Mouse (Mus musculus): ENCODE data around the gene Pax3. TPM values are rescaled to one million over a fixed set of nuclear protein-coding genes. Genes with fewer than 3 reads are reported as not detected.
A peak's percentile ranks its signal among the peaks of the same experiment; 100 is the strongest.

Pax3 gene
- total and polyA plus RNA-seq, 2 experiments from 2014 or later: 0.19 to 0.40 TPM

- no peak overlapping the region for H3K4me2 ChIP-seq (ENCODE audit: low read depth)
- H3K27ac ChIP-seq (ENCODE audit: low read depth, low read length): no peak overlapping the region
- no peak for TF ChIP-seq CTCF (IDR thresholded peaks at IDR 0.05; ENCODE audit: low read depth)
- H3K27me3 ChIP-seq (ENCODE audit: insufficient read depth, low read length): peaks cover 94% of the 10 kb centered on the region
- peak; percentile 35 for DNase-seq
- H3K9me3 ChIP-seq (ENCODE audit: low read length): no peaks in the 10 kb centered on the region
- WGBS: 2% methylated on average over 20 of the region's 20 CpGs
- no peak overlapping the region for H3K9ac ChIP-seq
- H3K36me3 ChIP-seq (ENCODE audit: insufficient read depth): no peaks in the 10 kb centered on the region
- H3K4me1 ChIP-seq (ENCODE audit: insufficient read depth): no peaks in the 10 kb centered on the region
- no peak overlapping the region for H3K4me3 ChIP-seq (ENCODE audit: low read depth, low read length)
- no peak for ATAC-seq
Measured at GRCm38 (mm10) chr1:78193465-78193991, 3.4 kb downstream of the Pax3 start.

GRCm38 (mm10) chr1:78192746-78193464 is 4.0 kb downstream of the Pax3 start:
- H3K4me1 ChIP-seq (ENCODE audit: insufficient read depth): no peaks in the 10 kb centered on the region
- no peaks in the 10 kb centered on the region for H3K9me3 ChIP-seq (ENCODE audit: low read length)
- no peak overlapping the region for H3K4me3 ChIP-seq (ENCODE audit: low read depth, low read length)
- H3K4me2 ChIP-seq (ENCODE audit: low read depth): no peak overlapping the region
- no peak overlapping the region for H3K9ac ChIP-seq
- 13% methylated on average over 20 of the region's 20 CpGs for WGBS
- peaks cover 94% of the 10 kb centered on the region for H3K27me3 ChIP-seq (ENCODE audit: insufficient read depth, low read length)
- no peak for TF ChIP-seq CTCF (IDR thresholded peaks at IDR 0.05; ENCODE audit: low read depth)
- H3K27ac ChIP-seq (ENCODE audit: low read depth, low read length): no peak overlapping the region
- DNase-seq (no peak), ATAC-seq (no peak)
- no peaks in the 10 kb centered on the region for H3K36me3 ChIP-seq (ENCODE audit: insufficient read depth)

- Histone ChIP-seq H3K36me3 (ENCODE audit: insufficient read depth) (no peaks in the 10 kb centered on the region), H3K9ac (no peak overlapping the region), H3K27me3 (ENCODE audit: insufficient read depth, low read length) (peaks cover 94% of the 10 kb centered on the region), H3K4me1 (ENCODE audit: insufficient read depth) (no peaks in the 10 kb centered on the region), H3K27ac (ENCODE audit: low read depth, low read length) (no peak overlapping the region), H3K9me3 (ENCODE audit: low read length) (no peaks in the 10 kb centered on the region), H3K4me3 (ENCODE audit: low read depth, low read length) (no peak overlapping the region), H3K4me2 (ENCODE audit: low read depth) (no peak overlapping the region)
- DNase-seq: no peak
- WGBS: 27% methylated on average over 19 of the region's 19 CpGs
- no peak for TF ChIP-seq CTCF (IDR thresholded peaks at IDR 0.05; ENCODE audit: low read depth)
- ATAC-seq: no peak
Measured at GRCm38 (mm10) chr1:78192217-78192735, 4.7 kb downstream of the Pax3 start.

GRCm38 (mm10) chr1:78191761-78192160 is 5.2 kb downstream of the Pax3 start:
- 51% methylated on average over 1 of the region's 1 CpGs for WGBS
- H3K27me3 ChIP-seq (ENCODE audit: insufficient read depth, low read length): peaks cover 94% of the 10 kb centered on the region
- H3K9ac ChIP-seq: no peak overlapping the region
- DNase-seq: no peak
- ATAC-seq: no peak
- H3K4me2 ChIP-seq (ENCODE audit: low read depth): no peak overlapping the region
- no peak for TF ChIP-seq CTCF (IDR thresholded peaks at IDR 0.05; ENCODE audit: low read depth)
- no peak overlapping the region for H3K27ac ChIP-seq (ENCODE audit: low read depth, low read length)
- H3K4me3 ChIP-seq (ENCODE audit: low read depth, low read length): no peak overlapping the region
- H3K9me3 ChIP-seq (ENCODE audit: low read length): no peaks in the 10 kb centered on the region
- no peaks in the 10 kb centered on the region for H3K4me1 ChIP-seq (ENCODE audit: insufficient read depth)
- H3K36me3 ChIP-seq (ENCODE audit: insufficient read depth): no peaks in the 10 kb centered on the region

GRCm38 (mm10) chr1:78191331-78191730 is 5.6 kb downstream of the Pax3 start:
- no peak for TF ChIP-seq CTCF (IDR thresholded peaks at IDR 0.05; ENCODE audit: low read depth)
- DNase-seq (no peak), ATAC-seq (no peak)
- H3K4me3 ChIP-seq (ENCODE audit: low read depth, low read length): no peak overlapping the region
- no peak overlapping the region for H3K4me2 ChIP-seq (ENCODE audit: low read depth)
- H3K4me1 ChIP-seq (ENCODE audit: insufficient read depth): no peaks in the 10 kb centered on the region
- H3K9ac ChIP-seq: no peak overlapping the region
- H3K27ac ChIP-seq (ENCODE audit: low read depth, low read length): no peak overlapping the region
- 71% methylated on average over 1 of the region's 1 CpGs for WGBS
- peaks cover 91% of the 10 kb centered on the region for H3K27me3 ChIP-seq (ENCODE audit: insufficient read depth, low read length)
- no peaks in the 10 kb centered on the region for H3K36me3 ChIP-seq (ENCODE audit: insufficient read depth)
- no peaks in the 10 kb centered on the region for H3K9me3 ChIP-seq (ENCODE audit: low read length)

DNA sequence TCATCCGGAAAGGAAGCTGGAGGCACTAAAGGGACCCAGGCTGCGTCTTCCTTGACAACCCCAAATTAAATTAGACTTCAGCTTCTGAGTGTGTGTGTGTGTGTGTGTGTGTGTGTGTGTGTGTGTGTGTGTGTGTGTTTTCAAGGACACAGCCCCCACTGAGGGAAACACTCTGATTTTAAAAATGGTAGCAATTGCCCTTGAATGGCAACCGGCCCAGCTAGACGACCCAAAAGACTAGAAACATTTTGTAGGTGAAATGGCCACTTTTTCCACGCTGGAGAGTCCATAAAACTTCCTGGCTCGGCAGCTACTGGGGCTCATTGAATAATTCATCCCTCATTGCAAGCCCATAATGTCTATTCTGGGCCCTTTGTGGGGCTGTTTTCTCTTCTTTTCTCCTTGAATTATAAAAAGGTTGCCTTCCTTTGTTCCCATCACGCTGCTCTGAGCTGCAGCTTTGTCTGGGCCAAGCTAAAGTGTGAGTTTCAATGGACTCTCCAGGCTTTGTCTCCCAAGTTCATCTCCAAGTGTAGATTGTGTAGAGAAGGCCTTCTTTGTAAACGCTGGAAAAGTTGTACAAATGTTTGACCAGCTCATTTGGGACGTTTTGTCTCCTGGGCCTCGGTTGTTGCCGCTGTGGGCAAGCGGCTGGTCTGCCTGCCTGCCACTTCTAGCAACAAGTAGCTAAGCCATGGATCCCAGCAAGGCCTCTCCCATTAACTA is 6.4 kb downstream of the Pax3 start:
- TF ChIP-seq CTCF (IDR thresholded peaks at IDR 0.05; ENCODE audit: low read depth): no peak
- H3K27me3 ChIP-seq (ENCODE audit: insufficient read depth, low read length): peaks cover 93% of the 10 kb centered on the region
- no peaks in the 10 kb centered on the region for H3K4me1 ChIP-seq (ENCODE audit: insufficient read depth)
- H3K27ac ChIP-seq (ENCODE audit: low read depth, low read length): no peak overlapping the region
- no peak overlapping the region for H3K4me2 ChIP-seq (ENCODE audit: low read depth)
- no peak overlapping the region for H3K4me3 ChIP-seq (ENCODE audit: low read depth, low read length)
- no peak overlapping the region for H3K9ac ChIP-seq
- DNase-seq: no peak
- 7% methylated on average over 12 of the region's 12 CpGs for WGBS
- H3K36me3 ChIP-seq (ENCODE audit: insufficient read depth): no peaks in the 10 kb centered on the region
- H3K9me3 ChIP-seq (ENCODE audit: low read length): no peaks in the 10 kb centered on the region
- ATAC-seq: no peak

All from forebrain, postnatal 0 days (tissue).